Mouse (Mus musculus): Measurements from ENCODE around the gene Tmem182. TPM values are rescaled to one million over a fixed set of nuclear protein-coding genes. Genes with fewer than 3 reads are reported as not detected.

Tmem182 gene
- polyA plus RNA-seq, 1 experiment from 2014 or later: 0.06 TPM

- H3K4me1 ChIP-seq: no peaks in the 10 kb centered on the region
- no peak overlapping the region for H3K9ac ChIP-seq
- H3K4me2 ChIP-seq: no peak overlapping the region
- peaks cover 19% of the 10 kb centered on the region; the same call in 1 of the 2 replicates for H3K36me3 ChIP-seq (replicated peaks)
- ATAC-seq (replicated peaks): no peak
- H3K4me3 ChIP-seq: no peak overlapping the region
- H3K9me3 ChIP-seq: 0 out of 2 replicates have a peak, but pooled peaks cover 12% of the 10 kb centered on the region
- H3K27me3 ChIP-seq (replicated peaks): no peaks in the 10 kb centered on the region
- no peak overlapping the region for H3K27ac ChIP-seq
- 90% methylated on average over 3 of the region's 3 CpGs for WGBS
Measured at GRCm38 (mm10) chr1:40776763-40777162, 28.6 kb upstream of the Tmem182 start.

- Histone ChIP-seq H3K9ac (no peak overlapping the region), H3K4me2 (no peak overlapping the region), H3K36me3 (replicated peaks) (peaks cover 17% of the 10 kb centered on the region; the same call in 1 of the 2 replicates), H3K9me3 (0 out of 2 replicates have a peak, but pooled peaks cover 12% of the 10 kb centered on the region), H3K27ac (no peak overlapping the region), H3K4me3 (no peak overlapping the region), H3K27me3 (replicated peaks) (no peaks in the 10 kb centered on the region), H3K4me1 (no peaks in the 10 kb centered on the region)
- ATAC-seq (replicated peaks): no peak
- 95% methylated on average over 7 of the region's 7 CpGs for WGBS
Measured at GRCm38 (mm10) chr1:40783450-40783849, 22.0 kb upstream of the Tmem182 start.

GRCm38 (mm10) chr1:40784306-40784705 is 21.1 kb upstream of the Tmem182 start:
- Histone ChIP-seq H3K4me1 (peaks cover 4% of the 10 kb centered on the region), H3K9me3 (0 out of 2 replicates have a peak, but pooled peaks cover 5% of the 10 kb centered on the region), H3K27ac (no peak overlapping the region), H3K27me3 (replicated peaks) (no peaks in the 10 kb centered on the region), H3K4me2 (no peak overlapping the region), H3K36me3 (replicated peaks) (peaks cover 9% of the 10 kb centered on the region; the same call in 1 of the 2 replicates), H3K9ac (no peak overlapping the region), H3K4me3 (no peak overlapping the region)
- no peak for ATAC-seq (replicated peaks)
- 92% methylated on average over 9 of the region's 9 CpGs for WGBS

- Histone ChIP-seq H3K27me3 (replicated peaks) (no peaks in the 10 kb centered on the region), H3K9me3 (no peaks in the 10 kb centered on the region), H3K36me3 (replicated peaks) (0 out of 2 replicates have a peak, but pooled peaks cover 2% of the 10 kb centered on the region), H3K4me1 (peaks cover 15% of the 10 kb centered on the region), H3K27ac (no peak overlapping the region), H3K4me2 (no peak overlapping the region), H3K4me3 (no peak overlapping the region), H3K9ac (no peak overlapping the region)
- ATAC-seq (replicated peaks): no peak
- 88% methylated on average over 11 of the region's 11 CpGs for WGBS
Measured at GRCm38 (mm10) chr1:40785876-40786445, 19.4 kb upstream of the Tmem182 start.

GRCm38 (mm10) chr1:40788956-40789355 is 16.4 kb upstream of the Tmem182 start:
- no peak overlapping the region for H3K4me3 ChIP-seq
- H3K9ac ChIP-seq: no peak overlapping the region
- H3K4me2 ChIP-seq: no peak overlapping the region
- 84% methylated on average over 6 of the region's 6 CpGs for WGBS
- H3K27ac ChIP-seq: no peak overlapping the region
- 0 out of 2 replicates have a peak, but pooled peaks cover 2% of the 10 kb centered on the region for H3K36me3 ChIP-seq (replicated peaks)
- H3K4me1 ChIP-seq: peaks cover 18% of the 10 kb centered on the region
- no peaks in the 10 kb centered on the region for H3K9me3 ChIP-seq
- H3K27me3 ChIP-seq (replicated peaks): no peaks in the 10 kb centered on the region
- no peak for ATAC-seq (replicated peaks)

- Histone ChIP-seq H3K27me3 (replicated peaks) (no peaks in the 10 kb centered on the region), H3K4me2 (peak overlapping the region; percentile 59), H3K27ac (no peak overlapping the region), H3K4me1 (peaks cover 18% of the 10 kb centered on the region), H3K4me3 (peak overlapping the region; percentile 61), H3K36me3 (replicated peaks) (0 out of 2 replicates have a peak, but pooled peaks cover 2% of the 10 kb centered on the region), H3K9me3 (no peaks in the 10 kb centered on the region), H3K9ac (peak overlapping the region; percentile 10; the same call in 1 of the 2 replicates)
- peak; percentile 72 for ATAC-seq (replicated peaks)
- 13% methylated on average over 5 of the region's 5 CpGs for WGBS
Measured at GRCm38 (mm10) chr1:40789666-40790233, 15.7 kb upstream of the Tmem182 start.

- H3K9me3 ChIP-seq: no peaks in the 10 kb centered on the region
- H3K36me3 ChIP-seq (replicated peaks): no peaks in the 10 kb centered on the region
- WGBS: 7% methylated on average over 38 of the region's 38 CpGs
- H3K27ac ChIP-seq: peak within 1 kb of the TSS; percentile 27
- ATAC-seq (replicated peaks): peak; percentile 94
- H3K9ac ChIP-seq: peak within 1 kb of the TSS; percentile 44
- H3K4me2 ChIP-seq: peak within 1 kb of the TSS; percentile 59
- H3K27me3 ChIP-seq (replicated peaks): no peaks in the 10 kb centered on the region
- H3K4me3 ChIP-seq: peak within 1 kb of the TSS; percentile 61
- peaks cover 18% of the 10 kb centered on the region for H3K4me1 ChIP-seq
Measured at GRCm38 (mm10) chr1:40790324-40791141, 14.9 kb upstream of the Tmem182 start, which contains the start of gene Mfsd9. TSS of gene Mfsd9 (minus strand) at chr1:40790687.

- no peak for ATAC-seq (replicated peaks)
Measured at GRCm38 (mm10) chr1:40795508-40795907, 9.9 kb upstream of the Tmem182 start.

GRCm38 (mm10) chr1:40797348-40797747 is 8.1 kb upstream of the Tmem182 start:
- Histone ChIP-seq H3K27ac (no peak overlapping the region), H3K36me3 (replicated peaks) (no peaks in the 10 kb centered on the region), H3K4me1 (no peaks in the 10 kb centered on the region), H3K4me3 (no peak overlapping the region), H3K9me3 (no peaks in the 10 kb centered on the region), H3K9ac (no peak overlapping the region), H3K4me2 (no peak overlapping the region), H3K27me3 (replicated peaks) (no peaks in the 10 kb centered on the region)
- no peak for ATAC-seq (replicated peaks)
- WGBS: 14% methylated on average over 5 of the region's 5 CpGs

More at GRCm38 (mm10) chr1:40795508-40795907, 9.9 kb upstream of the Tmem182 start:
- Histone ChIP-seq H3K4me1 (peaks cover 6% of the 10 kb centered on the region; the same call in 1 of the 2 replicates), H3K27ac (no peak overlapping the region), H3K36me3 (replicated peaks) (no peaks in the 10 kb centered on the region), H3K4me3 (no peak overlapping the region), H3K4me2 (no peak overlapping the region), H3K9me3 (no peaks in the 10 kb centered on the region), H3K27me3 (replicated peaks) (no peaks in the 10 kb centered on the region), H3K9ac (no peak overlapping the region)
- 100% methylated on average over 1 of the region's 1 CpGs for WGBS

GRCm38 (mm10) chr1:40799121-40799520 is 6.3 kb upstream of the Tmem182 start:
- H3K9ac ChIP-seq: no peak overlapping the region
- H3K4me2 ChIP-seq: no peak overlapping the region

GRCm38 (mm10) chr1:40800908-40801307 is 4.5 kb upstream of the Tmem182 start:
- no peak for ATAC-seq (replicated peaks)
- Histone ChIP-seq H3K4me2 (no peak overlapping the region), H3K36me3 (replicated peaks) (no peaks in the 10 kb centered on the region), H3K27me3 (replicated peaks) (no peaks in the 10 kb centered on the region), H3K4me3 (no peak overlapping the region), H3K4me1 (no peaks in the 10 kb centered on the region), H3K9ac (no peak overlapping the region), H3K27ac (no peak overlapping the region), H3K9me3 (no peaks in the 10 kb centered on the region)
- 82% methylated on average over 5 of the region's 5 CpGs for WGBS

More at GRCm38 (mm10) chr1:40799121-40799520, 6.3 kb upstream of the Tmem182 start:
- Histone ChIP-seq H3K27me3 (replicated peaks) (no peaks in the 10 kb centered on the region), H3K27ac (no peak overlapping the region), H3K9me3 (no peaks in the 10 kb centered on the region), H3K4me3 (no peak overlapping the region), H3K4me1 (no peaks in the 10 kb centered on the region), H3K36me3 (replicated peaks) (no peaks in the 10 kb centered on the region)
- WGBS: 93% methylated on average over 8 of the region's 8 CpGs
- ATAC-seq (replicated peaks): no peak

- Histone ChIP-seq H3K36me3 (replicated peaks) (no peaks in the 10 kb centered on the region), H3K27me3 (replicated peaks) (no peaks in the 10 kb centered on the region), H3K4me3 (no peak overlapping the region), H3K9me3 (no peaks in the 10 kb centered on the region), H3K27ac (no peak overlapping the region), H3K4me1 (no peaks in the 10 kb centered on the region), H3K4me2 (no peak overlapping the region), H3K9ac (no peak overlapping the region)
- WGBS: 25% methylated on average over 3 of the region's 3 CpGs
- ATAC-seq (replicated peaks): no peak
Measured at GRCm38 (mm10) chr1:40802759-40803158, 2.6 kb upstream of the Tmem182 start.
